Mouse (Mus musculus) layer of hippocampus, adult 9-10 months (tissue): Measurements from ENCODE around the gene Tcf25.
"Not testable (repeated sequence)": the region's sequence is repeated elsewhere in the genome, so short reads cannot be mapped to it uniquely, and the experiment has no call there.

ENCODE experiments used
- DNase-seq: peaks from one replicate; pipeline ENCODE4 v3.0.0; 2022; ENCODE audit warnings: low spot score

Tcf25 gene

DNA sequence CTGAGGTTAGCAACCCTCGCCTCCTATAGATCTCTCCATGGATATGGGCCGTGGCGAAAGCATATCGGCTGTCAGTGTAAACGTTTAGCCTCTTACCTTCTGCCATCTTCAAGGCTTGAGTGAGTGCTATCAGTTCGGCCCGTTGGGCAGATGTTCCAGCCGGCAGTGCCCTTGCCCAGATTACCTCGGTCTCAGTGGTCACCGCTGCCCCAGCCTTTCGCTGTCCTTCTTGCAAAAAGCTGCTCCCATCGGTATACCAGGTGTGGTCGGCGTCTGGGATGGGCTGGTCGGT, 56.1 kb downstream of the Tcf25 start:
- DNase-seq = not testable (repeated sequence)

- DNase-seq = not testable (repeated sequence)
Measured at GRCm38 (mm10) chr8:123430936-123431335, 57.4 kb downstream of the Tcf25 start.

DNA sequence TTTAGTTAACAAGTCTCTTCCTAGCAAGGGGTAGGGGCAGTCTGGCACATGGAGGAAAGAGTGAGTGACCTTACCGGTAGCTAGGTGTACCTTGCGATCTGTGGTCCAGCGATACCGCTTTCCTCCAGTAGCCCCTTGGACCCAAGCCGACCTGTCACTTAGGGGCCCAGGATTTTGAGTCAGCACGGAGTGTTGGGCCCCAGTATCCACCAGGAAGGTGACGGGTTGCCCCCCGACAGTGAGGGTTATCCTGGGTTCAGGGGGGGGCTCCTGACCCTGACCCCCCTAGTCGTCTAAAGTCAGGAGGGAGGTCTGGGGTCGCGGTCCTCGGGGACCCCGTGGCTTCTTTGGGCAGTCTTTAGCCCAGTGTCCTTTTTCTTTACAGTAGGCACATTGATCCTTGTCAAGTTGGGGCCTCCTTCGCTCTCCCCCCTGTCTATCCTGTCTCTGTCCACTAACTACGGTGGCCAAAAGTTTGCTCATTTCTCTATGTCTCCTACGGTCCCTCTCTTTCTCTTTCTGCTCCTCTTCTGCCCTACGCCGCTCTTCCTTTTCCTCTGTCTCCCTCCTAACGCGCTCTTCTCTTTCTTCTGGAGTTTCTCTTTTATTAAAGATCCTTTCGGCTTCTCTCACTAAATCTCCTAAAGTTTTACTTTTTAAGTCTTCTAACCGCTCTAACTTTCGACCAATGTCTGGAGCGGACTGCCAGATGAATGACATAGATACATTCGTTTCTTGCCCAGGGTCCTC, 58.2 kb downstream of the Tcf25 start:
- no peak for DNase-seq

DNA sequence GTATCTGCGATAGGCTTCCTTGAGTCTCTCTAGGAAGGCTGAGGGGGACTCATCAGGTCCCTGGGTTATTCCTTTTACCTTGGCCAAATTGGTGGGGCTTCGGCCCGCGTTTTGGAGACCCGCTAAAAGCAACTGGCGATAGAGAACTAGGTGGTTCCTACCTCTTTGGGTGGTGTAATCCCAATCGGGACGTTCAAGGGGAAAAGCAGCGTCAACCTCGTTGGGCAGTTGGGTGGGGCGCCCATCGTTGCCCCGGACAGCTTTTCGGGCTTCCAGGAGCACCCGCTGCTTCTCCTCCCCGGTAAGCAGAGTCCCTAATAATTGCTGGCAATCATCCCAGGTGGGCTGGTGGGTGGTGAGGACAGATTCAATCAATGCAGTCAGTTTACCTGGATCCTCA, 58.8 kb downstream of the Tcf25 start:
- DNase-seq = no peak

DNA sequence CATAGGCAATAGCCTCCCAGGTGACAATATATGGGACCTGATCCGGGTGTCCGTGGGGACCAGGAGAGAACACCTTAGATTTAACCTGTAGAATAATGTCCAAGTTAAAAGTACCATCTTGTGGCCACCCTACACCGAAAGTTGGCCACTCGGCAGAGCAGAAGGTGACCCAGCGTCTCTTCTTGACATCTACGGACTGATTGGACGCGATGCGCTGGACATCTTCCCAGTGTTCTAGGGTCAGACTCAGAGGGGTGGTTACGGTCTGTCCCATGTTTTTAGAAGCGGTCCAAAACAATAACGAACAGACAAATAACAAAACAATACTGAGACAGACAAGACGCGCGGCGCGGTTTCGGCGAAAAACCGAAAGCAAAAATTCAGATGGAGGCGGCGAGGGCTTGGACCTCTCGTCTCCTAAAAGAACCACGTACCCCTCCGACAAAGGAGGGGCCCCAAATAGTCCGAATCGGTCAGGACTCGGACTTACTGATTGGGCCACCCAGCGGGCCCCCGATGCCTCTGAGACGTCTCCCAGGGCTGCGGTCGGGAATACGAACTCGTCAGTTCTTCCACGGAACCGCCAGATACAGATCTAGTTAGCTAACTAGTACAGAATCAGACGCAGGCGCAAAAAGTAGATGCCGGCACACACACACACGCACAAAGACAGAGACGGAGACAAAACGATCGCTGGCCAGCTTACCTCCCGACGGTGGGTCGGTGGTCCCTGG, 59.9 kb downstream of the Tcf25 start:
- not testable (repeated sequence) for DNase-seq

DNA sequence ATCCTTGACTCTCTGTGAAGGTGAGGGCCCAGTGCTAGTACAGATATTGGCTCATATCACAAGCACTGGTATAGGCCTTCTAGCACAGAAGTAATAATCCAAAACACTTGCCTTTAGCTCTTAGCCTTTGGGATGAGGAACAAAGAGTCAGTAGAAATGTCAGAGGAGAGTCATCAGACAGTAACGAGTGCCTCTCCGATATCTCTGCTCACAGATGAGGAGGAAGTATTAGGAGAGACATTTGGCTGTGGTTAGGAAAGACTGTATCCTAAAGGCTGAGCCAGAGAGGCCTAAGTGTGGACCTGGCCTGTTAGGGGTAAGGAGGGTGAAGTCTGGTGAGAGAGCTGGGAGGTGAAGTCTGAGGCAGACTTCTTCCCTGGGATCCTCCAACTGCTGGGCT, 68.2 kb downstream of the Tcf25 start:
- no peak for DNase-seq

DNA sequence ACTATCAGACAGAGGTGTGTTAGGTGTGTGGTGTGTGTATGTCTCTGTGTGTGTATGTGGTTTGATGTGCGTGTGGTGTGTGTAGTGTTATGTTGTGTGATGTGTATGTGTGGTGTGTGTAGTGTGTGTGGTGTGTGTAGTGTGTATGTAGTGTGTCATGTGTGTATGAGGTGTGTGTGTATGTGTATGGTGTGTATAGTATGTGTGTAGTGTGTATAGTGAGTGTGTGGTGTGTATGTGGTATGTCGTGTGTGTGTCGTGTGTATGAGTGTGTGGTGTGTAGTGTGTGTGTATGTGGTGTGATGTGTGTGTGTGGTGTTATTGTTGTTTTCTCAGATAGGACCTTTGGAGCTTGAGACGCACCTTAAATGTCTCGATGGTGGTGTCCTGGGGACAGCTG, 68.8 kb downstream of the Tcf25 start:
- no peak for DNase-seq

- DNase-seq = peak; percentile 91
Measured at GRCm38 (mm10) chr8:123442871-123443575, 69.5 kb downstream of the Tcf25 start.

DNA sequence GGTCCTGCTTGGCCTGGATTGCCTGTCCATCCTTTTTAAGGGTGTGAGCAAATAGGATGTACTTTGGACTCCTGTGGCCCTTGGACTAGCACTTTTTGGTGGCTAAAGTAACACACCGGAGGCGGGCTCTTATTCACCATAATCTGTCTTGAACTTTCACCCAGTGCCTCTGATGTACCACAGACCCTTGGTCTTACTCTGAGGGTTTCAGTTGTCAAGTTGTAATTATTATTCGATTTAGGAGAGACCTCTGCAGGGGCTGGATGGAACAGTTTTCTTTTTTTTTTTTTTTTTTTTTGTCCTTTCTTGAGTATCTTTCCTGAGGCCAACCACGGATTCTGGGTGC, 70.0 kb downstream of the Tcf25 start:
- DNase-seq = no peak

DNA sequence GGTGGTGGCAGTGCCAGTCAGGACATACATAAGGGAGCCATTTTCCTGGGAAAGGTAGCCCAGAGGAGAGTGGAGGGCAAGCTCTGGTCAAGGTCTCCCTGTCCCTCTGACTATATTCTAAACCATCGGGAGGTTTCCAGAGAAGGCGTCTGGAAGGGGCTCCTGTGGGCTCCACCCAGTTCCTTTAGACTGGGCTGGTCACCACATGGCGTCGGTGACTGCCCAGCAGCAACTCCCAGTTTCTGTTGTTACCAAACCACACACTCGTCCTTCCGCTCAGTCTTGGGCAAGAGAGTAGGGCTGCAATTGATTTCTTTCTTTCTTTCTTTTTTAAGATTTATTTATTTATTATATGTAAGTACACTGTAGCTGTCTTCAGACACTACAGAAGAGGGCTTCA, 70.6 kb downstream of the Tcf25 start:
- no peak for DNase-seq

DNA sequence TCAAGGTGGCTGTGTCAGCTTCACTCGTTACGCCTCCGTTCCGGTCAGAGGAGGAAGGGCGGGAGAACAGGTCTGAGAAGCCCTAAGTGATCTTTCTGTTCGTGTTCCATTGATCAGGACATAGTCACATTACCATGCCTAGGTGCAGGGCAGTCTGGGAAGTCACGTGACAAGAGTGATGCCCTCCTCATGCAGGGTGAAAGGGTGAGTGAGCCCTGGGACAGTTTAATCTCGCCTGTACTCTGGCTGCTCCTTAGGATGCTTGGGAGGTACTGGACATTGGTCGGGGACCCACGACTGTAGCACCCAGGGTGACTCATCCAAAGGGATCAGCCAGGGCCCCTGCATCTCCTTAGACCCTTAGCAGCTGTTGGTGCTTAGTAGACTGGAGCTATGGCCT, 72.4 kb downstream of the Tcf25 start:
- no peak for DNase-seq

- no peak for DNase-seq
Measured at GRCm38 (mm10) chr8:123446799-123447198, 73.2 kb downstream of the Tcf25 start.

GRCm38 (mm10) chr8:123450783-123451182, 77.2 kb downstream of the Tcf25 start:
- DNase-seq = no peak

GRCm38 (mm10) chr8:123451747-123452146, 78.2 kb downstream of the Tcf25 start:
- not testable (repeated sequence) for DNase-seq

GRCm38 (mm10) chr8:123452149-123452548, 78.6 kb downstream of the Tcf25 start:
- no peak for DNase-seq

DNA sequence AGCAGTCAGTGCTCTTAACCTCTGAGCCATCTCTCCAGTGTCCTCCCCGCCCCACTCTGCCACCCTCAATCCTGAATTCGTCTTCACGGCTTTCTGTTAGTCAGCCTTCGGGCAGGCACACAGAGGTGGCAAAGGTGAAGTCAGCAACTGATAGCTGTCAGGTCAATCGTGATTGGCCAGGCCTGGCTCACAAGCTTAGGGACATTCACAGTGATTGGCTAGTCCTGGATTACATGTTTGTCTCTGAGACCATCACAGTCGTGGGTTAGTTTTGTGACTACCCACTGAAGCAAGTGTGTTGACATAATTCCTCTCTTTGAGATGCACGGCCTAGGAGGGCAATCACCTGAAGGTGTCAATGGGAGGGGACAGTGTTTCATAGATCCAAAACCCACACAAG, 79.7 kb downstream of the Tcf25 start:
- DNase-seq = no peak
